Mouse (Mus musculus): Measurements from ENCODE around the gene Dnajc7.
"Not testable (repeated sequence)": the region's sequence is repeated elsewhere in the genome, so short reads cannot be mapped to it uniquely, and the experiment has no call there.

The Dnajc7 gene

GRCm38 (mm10) chr11:100619982-100620381, at the start of gene Dnajc7:
Dnajc7 (minus strand) TSS chr11:100620168.
- DNase-seq, result no peak

- no peak for DNase-seq
Observed at GRCm38 (mm10) chr11:100659806-100660205, 39.8 kb upstream of the Dnajc7 start.

- peak; percentile 70 to 84 for DNase-seq
Observed at GRCm38 (mm10) chr11:100656458-100656857, 36.5 kb upstream of the Dnajc7 start.

- peak in 1 of 2 experiments; percentile 40 for DNase-seq
Observed at GRCm38 (mm10) chr11:100655589-100655988, 35.6 kb upstream of the Dnajc7 start.

- no peak for DNase-seq
Observed at GRCm38 (mm10) chr11:100651748-100652147, 31.8 kb upstream of the Dnajc7 start.

GRCm38 (mm10) chr11:100651205-100651604, 31.2 kb upstream of the Dnajc7 start:
- DNase-seq, result no peak

- DNase-seq, result no peak
Observed at GRCm38 (mm10) chr11:100648405-100648804, 28.4 kb upstream of the Dnajc7 start.

- DNase-seq, result peak; percentile 52 to 83
Observed at GRCm38 (mm10) chr11:100646265-100646664, 26.3 kb upstream of the Dnajc7 start.

- DNase-seq, result no peak
Observed at GRCm38 (mm10) chr11:100643612-100644575, 23.9 kb upstream of the Dnajc7 start.

GRCm38 (mm10) chr11:100640159-100640906, 20.4 kb upstream of the Dnajc7 start:
- peak; percentile 67 to 72 for DNase-seq

GRCm38 (mm10) chr11:100634530-100634929, 14.6 kb upstream of the Dnajc7 start:
- DNase-seq, result no peak

GRCm38 (mm10) chr11:100628862-100629352, 8.9 kb upstream of the Dnajc7 start:
- DNase-seq, result peak; percentile 72 to 82

GRCm38 (mm10) chr11:100628056-100628455, 8.1 kb upstream of the Dnajc7 start:
- no peak for DNase-seq

- DNase-seq, result peak; percentile 84 to 91
Observed at GRCm38 (mm10) chr11:100626701-100627195, 6.8 kb upstream of the Dnajc7 start.

- no peak for DNase-seq
Observed at GRCm38 (mm10) chr11:100625754-100626700, 6.1 kb upstream of the Dnajc7 start.

- DNase-seq, result peak in 1 of 2 experiments; percentile 61
Observed at GRCm38 (mm10) chr11:100623867-100624266, 3.9 kb upstream of the Dnajc7 start.

GRCm38 (mm10) chr11:100622714-100623113, 2.7 kb upstream of the Dnajc7 start:
- DNase-seq, result peak; percentile 96

GRCm38 (mm10) chr11:100619485-100619975, 438 bp downstream of the Dnajc7 start:
- DNase-seq, result peak; percentile 98

GRCm38 (mm10) chr11:100618761-100619484, 1.0 kb downstream of the Dnajc7 start, which contains the start of gene Nkiras2:
Nkiras2 (plus strand) TSS chr11:100619244.
- DNase-seq, result peak; percentile 65 to 71

GRCm38 (mm10) chr11:100617480-100617879, 2.5 kb downstream of the Dnajc7 start:
- DNase-seq, result no peak

- not testable (repeated sequence) for DNase-seq
Observed at GRCm38 (mm10) chr11:100616836-100617235, 3.1 kb downstream of the Dnajc7 start.

All from cerebellum, postnatal 14 days (tissue).